Mouse (Mus musculus) lung, adult 2 months (tissue): Measurements from ENCODE around the gene Ifitm1.

Experiments
- CTCF ChIP-seq: fragments of 200-500 bp; IDR thresholded peaks from 2 replicates; pipeline ENCODE4 v1.5.1; 2011; ENCODE audit warnings: mild to moderate bottlenecking, low read length, control low read depth; ENCODE audit not compliant: insufficient read depth
- POLR2A ChIP-seq: fragments of 200-500 bp; IDR thresholded peaks from 2 replicates; pipeline ENCODE4 v1.6.1; 2011; ENCODE audit warnings: low read depth, mild to moderate bottlenecking, control low read depth, low read length, borderline replicate concordance; ENCODE audit errors: extremely low read depth

- TF ChIP-seq CTCF (no peak), POLR2A (no peak)
These were observed 32.1 kb downstream of the Ifitm1 start for GRCm38 (mm10) chr7:140998853-140999700.
